In genomic region chr5:118239671-118240070, GRCm38 (mm10) we compare ENCODE assay signal across 17 mouse cellular contexts. TPM values are rescaled to one million over a fixed set of nuclear protein-coding genes. Genes with fewer than 3 reads are reported as not detected.
DNase-seq lines count a peak whose midpoint lies in the region; ATAC-seq and TF ChIP-seq lines count a peak whose summit lies in the region.
"Had no signal": no experiment of that assay in that cellular context is flagged by ENCODE, and none has a peak within 500 bp of the region (broad histone marks: within the 10 kb centered on the region; RNA-seq: fewer than 3 reads in every experiment).

No protein-coding gene starts in this region.

- H3K36me3 ChIP-seq in heart, adult 2 months (ENCODE audit: control insufficient read depth, insufficient read depth, low read length): no peaks in the 10 kb centered on the region
- peaks cover 20% of the 10 kb centered on the region for H3K36me3 ChIP-seq in heart, embryonic 10.5 days
- H3K36me3 ChIP-seq in neural tube, embryonic 15.5 days: peaks cover 54% of the 10 kb centered on the region
- H3K36me3 ChIP-seq in forebrain, embryonic 11.5 days (ENCODE audit: control insufficient read depth, insufficient read depth, low read length): no peaks in the 10 kb centered on the region; the same call in 1 of the 2 replicates

- H3K9ac ChIP-seq in heart, adult 2 months (ENCODE audit: low read depth, low read length): no peak overlapping the region
- no peak overlapping the region for H3K9ac ChIP-seq in neural tube, embryonic 15.5 days (replicated peaks)
- no peak overlapping the region for H3K9ac ChIP-seq in forebrain, embryonic 11.5 days (ENCODE audit: low read length)
- H3K9ac ChIP-seq: embryonic facial prominence, embryonic 13.5 days; forebrain, embryonic 13.5 days; hindbrain, embryonic 13.5 days had no signal

- no peaks in the 10 kb centered on the region for H3K27me3 ChIP-seq in heart, adult 2 months (ENCODE audit: control insufficient read depth, insufficient read depth, low read length)
- H3K27me3 ChIP-seq in heart, embryonic 10.5 days (ENCODE audit: insufficient read depth, poor library complexity, severe bottlenecking): no peaks in the 10 kb centered on the region
- no peaks in the 10 kb centered on the region for H3K27me3 ChIP-seq in neural tube, embryonic 15.5 days (replicated peaks)
- H3K27me3 ChIP-seq in forebrain, embryonic 11.5 days (ENCODE audit: control insufficient read depth, insufficient read depth, low read length): no peaks in the 10 kb centered on the region
- H3K27me3 ChIP-seq: embryonic facial prominence, embryonic 13.5 days; forebrain, embryonic 13.5 days; hindbrain, embryonic 13.5 days had no signal

- H3K9me3 ChIP-seq in heart, embryonic 10.5 days: no peaks in the 10 kb centered on the region
- no peaks in the 10 kb centered on the region for H3K9me3 ChIP-seq in neural tube, embryonic 15.5 days (replicated peaks)
- no peaks in the 10 kb centered on the region for H3K9me3 ChIP-seq in forebrain, embryonic 11.5 days (ENCODE audit: control insufficient read depth, low read length)
- H3K9me3 ChIP-seq: embryonic facial prominence, embryonic 13.5 days; forebrain, embryonic 13.5 days; hindbrain, embryonic 13.5 days had no signal

- TF ChIP-seq CTCF in heart, adult 2 months (IDR thresholded peaks at IDR 0.05): no peak

- intact Hi-C loops in heart, adult 2 months (cut with DNase I): loop anchor here (5.0 kb wide), 1 partner anchor 67 kb away; no protein-coding TSS in a partner anchor
- intact Hi-C loops in heart, postnatal 10 days (cut with DNase I): no loop called here

- DNase-seq in gastrocnemius, adult 18-20 months (ENCODE audit: low spot score): peak; percentile 11
- DNase-seq in gastrocnemius, postnatal 10 days: no peak
- DNase-seq in heart, adult 2 months: peak; percentile 32 to 69
- DNase-seq in heart, embryonic 10.5 days (ENCODE audit: low spot score): no peak
- DNase-seq in heart, postnatal 10 days: peak; percentile 32 to 43
- no peak for DNase-seq in forebrain, embryonic 11.5 days (ENCODE audit: low spot score)
- DNase-seq: adrenal gland, postnatal 10 days; cerebellum, adult 11 months; cerebellum, adult 8-10 months; cerebellum, postnatal 25 days; kidney, adult 11 months; kidney, adult 9 months had no signal

- no peak overlapping the region for H3K4me3 ChIP-seq in heart, adult 2 months
- no peak overlapping the region for H3K4me3 ChIP-seq in heart, embryonic 10.5 days
- H3K4me3 ChIP-seq in neural tube, embryonic 15.5 days (replicated peaks): no peak overlapping the region
- no peak overlapping the region for H3K4me3 ChIP-seq in forebrain, embryonic 11.5 days (ENCODE audit: low read depth, low read length)
- H3K4me3 ChIP-seq: embryonic facial prominence, embryonic 13.5 days; forebrain, embryonic 13.5 days; hindbrain, embryonic 13.5 days had no signal

- no peaks in the 10 kb centered on the region for H3K79me2 ChIP-seq in heart, adult 2 months (replicated peaks; ENCODE audit: control insufficient read depth, insufficient read depth, low read length)

- no peak overlapping the region for H3K4me2 ChIP-seq in neural tube, embryonic 15.5 days
- H3K4me2 ChIP-seq in forebrain, embryonic 11.5 days (ENCODE audit: low read depth, low read length, severe bottlenecking): no peak overlapping the region
- H3K4me2 ChIP-seq: embryonic facial prominence, embryonic 13.5 days; forebrain, embryonic 13.5 days; hindbrain, embryonic 13.5 days had no signal

- TF ChIP-seq POLR2A in heart, adult 2 months (IDR thresholded peaks at IDR 0.05; ENCODE audit: insufficient read depth, low read depth, low read length): no peak

- TF ChIP-seq EP300 in heart, adult 2 months (IDR thresholded peaks at IDR 0.05; ENCODE audit: insufficient read depth, low read depth, low read length): no peak

- H3K27ac ChIP-seq in heart, adult 2 months: no peak overlapping the region
- no peak overlapping the region for H3K27ac ChIP-seq in heart, embryonic 10.5 days
- H3K27ac ChIP-seq in neural tube, embryonic 15.5 days (replicated peaks): no peak overlapping the region
- no peak overlapping the region for H3K27ac ChIP-seq in forebrain, embryonic 11.5 days (ENCODE audit: low read depth, low read length)
- H3K27ac ChIP-seq: embryonic facial prominence, embryonic 13.5 days; forebrain, embryonic 13.5 days; hindbrain, embryonic 13.5 days; hindbrain, postnatal 0 days had no signal

- WGBS in heart, adult 2 months: 75% methylated on average over 12 of the region's 12 CpGs
- WGBS in heart, embryonic 10.5 days: 83% methylated on average over 12 of the region's 12 CpGs
- 85% methylated on average over 12 of the region's 12 CpGs for WGBS in neural tube, embryonic 15.5 days
- WGBS in forebrain, embryonic 11.5 days: 87% methylated on average over 12 of the region's 12 CpGs

- H3K4me1 ChIP-seq in heart, adult 2 months (ENCODE audit: control insufficient read depth, insufficient read depth, low read length): no peaks in the 10 kb centered on the region
- H3K4me1 ChIP-seq in heart, embryonic 10.5 days: peaks cover 6% of the 10 kb centered on the region; the same call in 1 of the 2 replicates
- H3K4me1 ChIP-seq in neural tube, embryonic 15.5 days: peaks cover 16% of the 10 kb centered on the region
- H3K4me1 ChIP-seq in forebrain, embryonic 11.5 days (replicated peaks; ENCODE audit: control insufficient read depth, insufficient read depth, low read length): no peaks in the 10 kb centered on the region

- no peak for ATAC-seq in neural tube, embryonic 15.5 days (ENCODE audit: low FRiP score)
- ATAC-seq in forebrain, embryonic 11.5 days (replicated peaks; ENCODE audit: low FRiP score): no peak
- ATAC-seq: forebrain, embryonic 13.5 days; hindbrain, postnatal 0 days had no signal

RNA-seq across cellular contexts. Expression of gene Rnft2, which starts 5.2 kb away (rescaled TPM):
- total RNA-seq in gastrocnemius, adult 18-20 months (2021): 1 to 10 TPM in 1 of 2 experiments, under 1 TPM in 1; 0.90 to 1.6 TPM
- 1 to 10 TPM; 1.6 to 1.9 TPM for total RNA-seq in gastrocnemius, postnatal 10 days (2021)
- 1 to 10 TPM in 1 of 2 experiments, under 1 TPM in 1; 0.99 to 1.5 TPM for total RNA-seq in heart, adult 2 months (2021)
- 2.2 and 3.7 TPM in 2 replicates for polyA plus RNA-seq in heart, adult 2 months (2012; rRNA removed)
- 2.3 and 3.7 TPM in 2 replicates for polyA plus RNA-seq in heart, embryonic 10.5 days (2016; fragmentation: Nextera tagmentation; extraction: Ambion mirVana)
- total RNA-seq in heart, postnatal 10 days (2021): 1 to 10 TPM; 1.6 to 2.5 TPM
- polyA plus RNA-seq in neural tube, embryonic 15.5 days (2015; fragmentation: Nextera tagmentation; extraction: Ambion mirVana): 7.2 and 12.7 TPM in 2 replicates
- polyA plus RNA-seq in forebrain, embryonic 11.5 days (2014; fragmentation: Nextera tagmentation; extraction: Ambion mirVana): 6.2 and 7.8 TPM in 2 replicates

RNA-seq across cellular contexts. Expression of gene 2410131K14Rik, which starts 5.4 kb away (rescaled TPM):
- total RNA-seq in gastrocnemius, adult 18-20 months (2021): 1 to 10 TPM; 3.6 to 4.7 TPM
- total RNA-seq in gastrocnemius, postnatal 10 days (2021): 1 to 10 TPM; 3.2 TPM
- total RNA-seq in heart, adult 2 months (2021): 1 to 10 TPM; 8.3 to 9.5 TPM
- polyA plus RNA-seq in heart, adult 2 months (2012; rRNA removed): 10.7 and 17.4 TPM in 2 replicates
- polyA plus RNA-seq in heart, embryonic 10.5 days (2016; fragmentation: Nextera tagmentation; extraction: Ambion mirVana): 7.5 and 9.3 TPM in 2 replicates
- total RNA-seq in heart, postnatal 10 days (2021): 1 to 10 TPM; 7.1 to 7.8 TPM
- 14.7 and 16.8 TPM in 2 replicates for polyA plus RNA-seq in neural tube, embryonic 15.5 days (2015; fragmentation: Nextera tagmentation; extraction: Ambion mirVana)
- 11.8 and 13.0 TPM in 2 replicates for polyA plus RNA-seq in forebrain, embryonic 11.5 days (2014; fragmentation: Nextera tagmentation; extraction: Ambion mirVana)

Comparison
In these comparisons a context has a peak if more than half of its experiments do, and no peak if none do; other contexts are left out.
1. DNase-seq: peak in gastrocnemius, adult 18-20 months (single experiment), heart, adult 2 months (2 of 2) and heart, postnatal 10 days (2 of 2); none in gastrocnemius, postnatal 10 days (single experiment), heart, embryonic 10.5 days (single experiment) and forebrain, embryonic 11.5 days (single experiment).